Mouse (Mus musculus): Measurements from ENCODE around the gene Olfr1164.

The Olfr1164 gene

DNA sequence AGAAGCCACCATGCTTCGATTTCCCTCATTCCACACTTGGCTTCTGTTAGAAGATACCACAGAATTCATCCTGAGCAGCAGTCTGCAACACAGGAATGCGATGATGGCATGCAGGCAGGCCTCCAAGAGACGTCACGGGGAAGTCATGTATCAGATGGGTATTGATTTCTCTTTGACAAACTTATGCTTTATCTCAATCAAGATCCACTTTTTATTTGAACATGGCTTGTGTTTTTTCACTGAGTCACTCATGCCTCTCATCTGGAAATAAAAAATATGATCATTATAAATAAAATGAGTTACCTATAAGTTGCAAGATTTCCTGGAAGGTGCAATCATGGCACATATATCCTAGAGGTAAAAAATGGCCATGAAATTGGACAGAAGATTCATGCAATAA is at the start of gene Olfr1164:
Gene Olfr1164, minus strand, starts transcription at position 101 of the 400 bp plus-strand sequence.
- DNase-seq (ENCODE audit: extremely low spot score, low spot score), result no peak

DNA sequence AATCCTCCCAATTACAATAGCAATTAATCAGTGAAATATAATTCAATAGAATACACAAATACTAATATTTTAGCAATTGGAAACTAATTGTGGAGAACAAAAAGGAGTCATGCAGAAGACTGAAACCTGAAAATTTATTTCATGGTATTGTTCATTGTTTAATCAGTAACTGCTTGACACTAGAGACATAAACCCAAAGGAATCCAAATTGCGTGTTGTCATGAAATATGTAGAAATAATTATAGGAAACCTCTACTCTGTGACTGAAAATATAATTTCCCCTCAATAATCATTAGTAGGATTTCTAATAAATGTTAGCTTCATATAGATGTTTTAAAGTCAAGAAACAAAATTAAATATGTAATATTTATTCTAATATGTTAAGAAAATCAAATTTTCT is 34.4 kb upstream of the Olfr1164 start, which contains the start of gene Olfr1166:
Gene Olfr1166, minus strand, starts transcription at position 101 of the 400 bp plus-strand sequence.
- DNase-seq (ENCODE audit: extremely low spot score, low spot score), result no peak

DNA sequence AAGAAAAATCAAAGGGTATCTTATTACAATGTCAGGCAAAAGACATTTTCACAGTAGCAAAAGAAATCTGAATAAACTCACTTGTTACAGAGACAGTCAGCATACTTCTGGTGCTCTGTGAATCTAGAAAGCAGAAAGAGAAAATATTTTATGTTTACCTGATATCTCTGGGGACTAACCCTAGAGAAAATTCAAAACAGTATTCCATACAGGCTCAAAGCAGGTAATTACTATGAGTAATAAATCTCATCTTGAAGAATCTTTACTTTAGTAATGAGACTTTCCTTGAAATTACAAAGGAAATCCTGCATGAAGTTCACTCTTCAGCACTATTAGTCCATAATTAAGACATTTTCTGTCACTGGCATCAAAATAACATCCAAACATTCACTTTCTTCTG is 22.0 kb downstream of the Olfr1164 start, which contains the start of gene Olfr1163:
Gene Olfr1163, minus strand, starts transcription at position 101 of the 400 bp plus-strand sequence.
- no peak for DNase-seq (ENCODE audit: extremely low spot score, low spot score)

GRCm38 (mm10) chr2:88063587-88063986 is 30.2 kb downstream of the Olfr1164 start:
- no peak for DNase-seq (ENCODE audit: extremely low spot score, low spot score)

DNA sequence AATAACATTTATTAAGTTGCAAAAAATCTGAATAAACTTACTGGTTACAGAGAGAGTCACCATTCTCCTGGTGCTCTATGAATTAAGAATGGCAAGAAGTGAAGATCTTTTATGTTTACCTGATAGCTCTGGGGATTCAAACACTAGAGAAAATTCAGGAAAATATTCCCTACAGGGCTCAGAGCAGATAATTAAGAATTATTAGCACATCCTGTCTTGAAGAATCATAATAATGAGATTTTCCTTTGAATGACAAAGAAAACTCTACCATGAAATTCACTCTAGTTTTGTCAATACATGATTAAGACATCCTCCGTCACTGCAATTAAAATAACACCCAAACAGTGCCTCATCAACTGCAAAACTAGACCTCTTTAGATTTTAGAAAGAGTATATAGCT is 42.7 kb downstream of the Olfr1164 start, which contains the start of gene Olfr1162:
Gene Olfr1162, minus strand, starts transcription at position 101 of the 400 bp plus-strand sequence.
- DNase-seq (ENCODE audit: extremely low spot score, low spot score), result no peak
